Mouse (Mus musculus) left cerebral cortex, postnatal 14 days (tissue): ENCODE results near the gene Casp3. TPM values are rescaled to one million over a fixed set of nuclear protein-coding genes. Genes with fewer than 3 reads are reported as not detected.
"Not testable (repeated sequence)": the region's sequence is repeated elsewhere in the genome, so short reads cannot be mapped to it uniquely, and the experiment has no call there.

Source experiments
- DNase-seq, 2 experiments: peaks; one replicate each; pipeline ENCODE4 v3.0.0; 2021 to 2022; ENCODE audit warnings: low spot score in 2 of 2, mixed read lengths in 1 of 2
- intact Hi-C: fragments of 180-260 bp; cut with DNase I; formaldehyde crosslinking; loops from one replicate; pipeline ENCODE4 v1.15.1; 2025
- long read RNA-seq, 2 experiments: library from polyadenylated mRNA; stranded (forward); transcript quantifications; one replicate each; pipeline ENCODE4 v2.0.0; 2021
- total RNA-seq, 2 experiments: library from RNA; stranded (reverse); gene quantifications; 2 replicates each; pipeline ENCODE4 v1.2.3; 2021

The Casp3 gene
- total RNA-seq = 10 to 100 TPM; 28.7 to 29.7 TPM
- long read RNA-seq, experiment 1, transcript Casp3-204 (7 exons, 2,601 nt) = major isoform, 13 of 33 reads
- long read RNA-seq, experiment 1, partial matches to known transcripts = 14 of 33 reads
- long read RNA-seq, experiment 1, other reads (novel, unspliced or antisense) = 2 of 33 reads
- long read RNA-seq, experiment 2, transcript Casp3-204 (7 exons, 2,601 nt) = major isoform, 17 of 31 reads
- long read RNA-seq, experiment 2, partial matches to known transcripts = 6 of 31 reads
- long read RNA-seq, experiment 2, other reads (novel, unspliced or antisense) = 6 of 31 reads

DNA sequence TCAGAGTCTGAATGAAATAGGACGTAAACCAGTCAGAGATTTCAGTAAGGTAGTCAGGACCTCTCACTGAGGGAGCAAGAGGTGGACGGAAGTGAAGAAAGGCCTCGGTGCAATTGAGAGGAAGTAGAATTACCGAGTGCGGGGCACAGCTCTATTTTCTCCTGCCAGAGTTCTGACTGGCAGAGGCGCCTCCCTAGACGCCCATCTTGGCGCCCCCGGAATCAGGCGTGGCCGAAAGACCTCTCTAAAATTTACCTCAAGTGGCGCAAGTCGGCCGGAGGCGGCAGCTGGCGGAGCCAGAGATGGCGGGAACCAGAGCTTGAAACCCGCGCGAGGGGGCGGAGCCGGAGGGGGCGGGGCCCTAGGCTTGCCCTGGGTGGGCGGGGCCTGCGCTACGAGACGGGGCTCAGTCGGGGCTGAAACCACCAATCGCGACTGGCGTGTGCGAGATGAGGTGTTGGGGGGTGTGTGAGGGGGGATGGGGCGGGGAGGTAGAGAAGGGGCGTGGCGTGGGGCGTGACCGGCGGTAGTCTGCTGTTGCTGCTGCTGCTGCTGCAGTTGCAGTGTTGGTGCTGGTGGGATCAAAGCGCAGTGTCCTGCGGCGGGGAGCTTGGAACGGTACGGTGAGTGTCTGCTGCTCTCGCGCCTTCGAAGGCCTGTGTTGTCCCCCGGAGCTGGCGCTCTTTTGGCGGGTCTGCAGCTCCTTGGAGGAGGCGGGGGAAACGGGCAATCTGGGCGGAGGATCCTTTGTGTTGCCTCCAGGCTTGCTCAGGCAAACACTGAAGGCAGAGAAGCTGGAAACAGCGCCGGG, at the start of gene Casp3, which contains the start of gene Primpol:
Gene Casp3 (plus strand): TSS at position 413 of the 811 bp plus-strand sequence.
Gene Primpol (minus strand): TSS at position 334 of the 811 bp plus-strand sequence.
- intact Hi-C loops = no loop called here
- peak; percentile 92 to 94 for DNase-seq

- intact Hi-C loops = no loop called here
- DNase-seq = peak; percentile 25 to 49
These were observed 49.1 kb upstream of the Casp3 start for GRCm38 (mm10) chr8:46567946-46568345.

GRCm38 (mm10) chr8:46568942-46569341, 48.1 kb upstream of the Casp3 start:
- intact Hi-C loops = no loop called here
- no peak for DNase-seq

DNA sequence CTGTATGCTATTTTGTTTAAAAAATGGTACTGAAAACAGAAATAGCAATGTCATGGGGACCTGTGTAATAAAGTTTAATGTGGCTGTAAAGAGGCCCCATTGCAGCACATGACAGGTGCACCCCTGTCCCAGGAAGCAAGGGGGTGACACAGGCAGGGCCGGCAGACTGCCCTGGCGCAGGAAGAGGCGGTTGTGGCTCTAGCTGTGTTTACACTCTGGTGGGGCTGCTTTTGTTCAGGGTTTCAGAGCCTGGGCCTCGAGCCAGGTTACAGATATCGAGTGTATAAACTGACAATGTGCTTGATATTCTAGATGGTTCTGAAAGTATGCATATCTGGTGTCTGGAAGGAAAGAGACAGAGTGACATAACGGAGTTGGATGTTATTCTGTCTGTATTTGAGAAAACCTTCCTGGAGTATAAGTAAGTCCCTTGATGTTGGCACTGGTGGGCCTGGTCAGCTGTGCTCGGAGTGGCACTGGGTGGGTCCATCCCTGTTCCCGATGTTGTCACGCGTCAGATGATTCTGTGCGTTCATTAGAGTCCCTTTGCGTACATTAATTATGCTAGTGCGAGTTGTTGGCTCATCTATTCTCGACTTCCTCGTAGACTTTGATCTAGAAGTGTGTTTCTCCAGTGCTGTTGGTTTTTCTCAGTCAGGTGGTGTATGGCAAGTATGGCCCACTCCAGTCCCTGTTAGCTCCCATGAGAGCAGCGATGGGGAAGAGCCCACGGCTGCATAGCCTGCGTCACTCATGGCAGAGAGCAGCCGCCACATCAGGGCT, 47.2 kb upstream of the Casp3 start:
- DNase-seq = no peak
- intact Hi-C loops = no loop called here

- no peak for DNase-seq
- intact Hi-C loops = no loop called here
These were observed 46.4 kb upstream of the Casp3 start for GRCm38 (mm10) chr8:46570673-46571072.

DNA sequence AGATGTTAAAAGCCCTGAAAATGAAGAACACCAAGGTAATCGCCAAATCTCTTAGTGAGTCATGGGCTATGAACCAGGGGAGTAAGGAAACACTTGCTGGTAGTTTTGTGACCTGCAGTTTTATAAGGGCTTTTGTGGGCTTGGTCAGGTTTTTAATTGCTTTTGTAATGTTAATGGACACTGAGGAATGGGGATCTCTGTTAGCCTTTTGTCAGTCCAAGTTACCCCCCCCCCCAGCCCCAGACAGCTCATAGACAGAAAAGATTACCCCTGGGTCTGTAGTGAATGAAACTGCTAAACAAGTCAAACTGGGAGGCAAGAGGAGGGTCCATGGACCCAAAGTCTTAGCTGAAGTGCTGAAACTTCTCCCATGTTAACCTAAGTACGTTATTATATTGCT, 43.6 kb upstream of the Casp3 start:
- no peak for DNase-seq
- intact Hi-C loops = no loop called here

DNA sequence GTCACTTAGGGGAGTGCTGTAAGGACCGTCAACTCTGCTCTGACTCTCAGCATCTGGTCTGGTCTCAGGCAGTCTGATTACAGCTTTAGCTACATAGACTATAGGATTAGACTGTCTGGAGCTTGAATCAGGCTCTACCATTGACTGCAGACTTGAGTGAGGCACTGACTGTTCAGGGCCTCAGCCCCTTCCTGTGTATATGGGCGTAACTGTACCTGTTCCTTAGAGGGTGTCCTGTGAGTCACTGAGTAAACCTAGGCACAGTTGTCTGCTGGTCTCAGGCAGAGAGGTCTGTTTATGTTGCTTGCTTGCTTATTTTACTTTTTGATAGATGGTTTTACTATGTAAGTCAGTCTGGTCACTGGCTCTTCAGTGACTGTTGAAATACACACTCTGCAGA, 43.1 kb upstream of the Casp3 start:
- intact Hi-C loops = no loop called here
- DNase-seq = no peak

DNA sequence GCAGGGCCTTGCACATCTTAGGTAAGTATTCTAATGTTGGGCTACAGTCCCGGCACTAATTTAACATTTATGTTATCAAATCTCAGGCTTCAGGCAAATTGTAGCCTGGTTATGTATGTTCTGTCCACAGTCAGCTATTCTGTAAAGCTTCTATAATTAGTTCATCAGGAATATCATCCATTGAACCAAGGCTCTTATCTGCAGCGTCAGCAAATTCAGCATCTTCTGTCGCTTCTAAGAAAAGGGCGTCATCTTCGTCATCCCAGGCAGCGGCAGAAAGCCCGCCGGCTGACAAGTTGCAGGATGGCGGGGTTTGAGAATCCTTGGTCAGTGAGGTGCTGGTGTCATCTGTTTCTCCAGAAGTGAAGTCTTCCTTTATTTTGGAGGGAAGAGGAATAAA, 38.3 kb upstream of the Casp3 start:
- no peak for DNase-seq
- intact Hi-C loops = no loop called here

DNA sequence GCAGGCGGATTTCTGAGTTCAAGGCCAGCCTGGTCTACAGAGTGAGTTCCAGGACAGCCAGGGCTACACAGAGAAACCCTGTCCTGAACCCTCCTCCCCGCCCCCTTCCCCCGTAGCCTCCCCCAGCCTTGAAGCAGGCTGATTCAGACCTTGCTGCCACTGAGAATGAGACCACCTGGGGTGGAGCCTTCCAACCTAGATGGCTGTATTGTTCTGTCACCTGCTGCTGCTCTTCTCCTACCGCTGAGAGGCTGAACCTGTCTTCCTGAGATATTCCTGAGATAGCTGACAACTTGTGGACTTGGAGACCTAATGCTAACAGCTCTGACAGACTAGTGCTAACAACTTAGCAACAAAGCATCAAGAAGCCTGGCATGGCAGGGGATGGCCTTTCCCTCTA, 32.8 kb upstream of the Casp3 start:
- DNase-seq, intact Hi-C loops: not testable (repeated sequence)

GRCm38 (mm10) chr8:46585576-46585975, 31.5 kb upstream of the Casp3 start:
- intact Hi-C loops = no loop called here

GRCm38 (mm10) chr8:46587911-46588310, 29.2 kb upstream of the Casp3 start:
- no peak for DNase-seq
- intact Hi-C loops = no loop called here

More at GRCm38 (mm10) chr8:46585576-46585975, 31.5 kb upstream of the Casp3 start:
- no peak for DNase-seq

GRCm38 (mm10) chr8:46588663-46589062, 28.4 kb upstream of the Casp3 start:
- intact Hi-C loops = no loop called here
- no peak for DNase-seq

- intact Hi-C loops = no loop called here
- DNase-seq = no peak
These were observed 24.0 kb upstream of the Casp3 start for GRCm38 (mm10) chr8:46593067-46593466.

DNA sequence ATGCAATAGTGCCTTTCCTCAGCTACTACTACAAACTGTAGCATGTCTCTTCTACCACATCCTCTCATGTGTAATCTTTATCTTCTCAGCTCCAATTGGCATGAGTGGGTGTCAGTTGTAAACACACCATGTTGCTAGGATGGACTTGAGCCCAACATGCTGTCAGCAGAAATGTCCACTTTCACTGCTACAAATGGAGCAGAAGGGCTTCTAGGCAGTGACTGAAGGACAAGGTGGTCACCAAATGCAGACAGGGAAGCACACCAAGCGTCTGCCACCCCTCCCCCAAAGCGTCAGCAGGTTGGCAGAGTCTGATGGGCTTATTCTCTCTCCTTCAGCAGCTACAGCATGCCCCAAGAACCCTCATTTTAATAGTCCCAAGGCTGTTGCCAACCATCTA, 23.3 kb upstream of the Casp3 start:
- intact Hi-C loops = no loop called here
- DNase-seq = no peak

DNA sequence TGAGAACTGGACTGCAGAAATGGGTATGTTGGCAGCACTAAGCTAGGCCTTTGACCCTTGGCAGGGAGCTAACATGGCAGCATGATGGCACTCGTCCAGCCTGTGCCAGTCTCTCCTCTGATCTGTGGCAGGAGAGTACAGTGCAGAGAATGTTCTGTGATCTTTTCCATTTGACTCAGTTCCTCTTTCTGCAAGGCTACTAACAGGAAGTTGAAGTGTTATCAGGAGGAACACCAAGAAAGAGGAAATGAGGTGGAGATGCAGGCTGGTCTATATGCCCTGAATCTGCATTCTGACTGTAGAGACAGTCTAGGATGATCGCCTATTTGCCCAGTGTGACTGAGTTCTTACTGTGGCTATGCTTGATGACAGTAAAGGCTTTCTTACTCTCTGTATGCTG, 21.5 kb upstream of the Casp3 start:
- intact Hi-C loops = no loop called here
- DNase-seq = peak; percentile 32 to 55

DNA sequence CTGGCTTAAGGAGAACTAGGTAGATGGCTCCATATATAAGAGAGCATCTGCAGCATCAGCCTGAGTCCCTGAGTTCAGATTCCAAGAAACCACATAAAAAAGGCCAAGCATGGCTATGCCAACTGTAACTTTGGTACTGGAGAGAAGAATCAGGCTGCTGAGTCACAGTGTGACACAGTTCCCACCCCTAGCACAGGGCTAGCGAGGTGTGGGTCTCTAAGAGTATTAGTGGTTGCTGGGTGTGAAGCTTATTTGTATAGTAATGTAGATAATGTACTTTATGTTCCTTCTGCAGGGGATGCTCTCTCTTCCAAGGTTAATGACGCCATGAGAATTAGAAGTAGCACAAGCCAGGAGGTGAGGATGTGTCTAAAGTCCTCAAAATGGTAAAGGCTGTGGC, 20.6 kb upstream of the Casp3 start:
- DNase-seq = no peak
- intact Hi-C loops = no loop called here

GRCm38 (mm10) chr8:46597411-46597810, 19.7 kb upstream of the Casp3 start:
- no peak for DNase-seq
- intact Hi-C loops = no loop called here

DNA sequence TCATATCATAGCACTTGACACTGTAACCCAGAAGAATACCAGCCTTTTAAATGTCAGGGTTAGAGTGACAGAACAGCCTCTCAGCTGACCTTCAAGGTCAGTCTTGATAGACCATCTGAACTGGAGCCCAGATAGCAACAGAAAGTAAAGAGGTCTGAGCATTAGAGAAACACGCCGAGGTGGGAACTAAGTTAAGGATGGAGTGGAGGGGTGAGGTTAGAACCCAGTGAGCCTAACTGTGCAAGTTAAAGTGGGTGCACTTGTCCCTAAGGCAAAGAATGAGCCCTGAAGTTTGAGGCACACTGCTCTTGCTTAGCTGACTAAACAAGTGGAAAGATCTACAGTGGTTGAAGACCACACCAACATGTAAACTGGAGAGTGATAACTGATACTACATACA, 19.0 kb upstream of the Casp3 start:
- no peak for DNase-seq
- intact Hi-C loops = no loop called here

GRCm38 (mm10) chr8:46598753-46599152, 18.3 kb upstream of the Casp3 start:
- DNase-seq = no peak
- intact Hi-C loops = no loop called here

- DNase-seq = no peak
- intact Hi-C loops = no loop called here
These were observed 17.7 kb upstream of the Casp3 start for GRCm38 (mm10) chr8:46599314-46599904.
